Mouse (Mus musculus) T-cell, adult 2 months (primary cell): ENCODE results near the gene Tm9sf2.
A peak's percentile ranks its signal among the peaks of the same experiment; 100 is the strongest.
"Not testable (repeated sequence)": the region's sequence is repeated elsewhere in the genome, so short reads cannot be mapped to it uniquely, and the experiment has no call there.

Experiments
- DNase-seq: peaks from one replicate; pipeline ENCODE4 v3.0.0; 2022; ENCODE audit warnings: low spot score

The Tm9sf2 gene

DNA sequence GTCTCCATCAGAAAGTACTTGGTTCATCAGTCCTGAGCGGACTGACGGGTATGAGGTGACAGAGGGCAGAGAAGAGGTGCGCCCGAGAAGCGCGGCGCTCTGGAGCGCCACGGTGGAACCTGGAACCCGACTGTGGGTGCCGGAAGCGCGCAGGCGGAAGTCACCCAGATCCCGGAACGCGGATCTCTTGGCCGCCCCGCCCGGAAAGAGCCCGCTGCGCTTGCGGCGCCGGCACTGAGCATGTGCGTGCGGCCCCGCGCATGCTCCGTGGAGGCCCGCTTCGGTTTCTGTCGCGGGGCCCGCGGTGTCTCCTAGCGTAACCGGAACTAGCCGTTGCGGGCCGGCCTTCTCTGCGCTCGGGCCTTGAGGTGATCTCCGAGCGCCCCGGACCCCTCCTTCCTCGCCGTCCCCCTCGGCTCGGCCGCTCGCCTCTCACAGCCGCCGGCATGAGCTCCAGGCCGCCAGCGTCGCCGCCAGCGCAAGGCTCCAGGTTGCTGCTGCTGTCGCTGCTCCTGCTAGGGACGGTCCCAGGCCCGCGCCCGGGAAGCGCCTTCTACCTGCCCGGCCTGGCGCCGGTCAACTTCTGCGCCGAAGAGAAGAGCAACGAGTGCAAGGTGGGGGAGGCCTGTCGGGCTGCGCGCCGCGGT, at the start of gene Tm9sf2:
Gene Tm9sf2, plus strand, starts transcription at position 217 of the 647 bp plus-strand sequence.
- DNase-seq, result peak; percentile 96

DNA sequence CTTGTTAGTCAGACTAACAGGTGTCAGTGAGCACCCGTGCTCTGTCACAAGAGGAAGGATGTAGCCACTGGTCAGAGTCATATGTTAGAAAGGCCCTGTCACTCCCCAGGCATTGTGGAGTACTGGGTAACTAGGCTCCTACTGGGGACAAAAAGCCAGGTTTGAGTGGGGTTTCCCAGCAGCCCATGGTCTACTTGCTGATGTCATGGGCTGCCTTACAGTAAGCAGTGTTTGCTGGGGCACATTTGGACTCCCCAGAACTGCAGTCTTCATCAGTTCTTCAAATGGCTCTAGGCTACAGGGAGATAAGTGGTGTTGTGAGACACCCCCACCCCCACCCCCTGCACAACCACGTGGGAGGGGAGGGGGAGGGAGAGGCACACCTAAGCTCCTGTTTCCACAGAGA, 48.9 kb upstream of the Tm9sf2 start:
- peak; percentile 34 for DNase-seq

DNA sequence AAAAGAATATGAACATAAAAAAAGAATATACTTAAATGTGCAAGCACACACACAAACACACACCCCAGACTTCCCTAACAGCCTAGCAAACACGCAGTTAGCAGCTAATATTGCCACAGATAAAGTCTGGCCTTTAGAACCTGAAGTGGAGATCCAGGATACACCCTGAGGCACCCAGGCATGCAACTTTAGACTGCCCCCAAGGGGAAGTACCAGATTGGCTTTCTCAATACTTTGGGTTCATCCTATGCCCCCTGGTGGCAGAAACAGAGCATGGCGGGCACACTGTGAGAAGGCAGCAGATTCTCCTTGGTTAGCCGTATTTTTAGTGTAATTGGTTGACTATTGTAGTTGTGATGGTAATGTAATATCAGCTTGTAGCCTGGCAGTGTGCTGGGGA, 46.2 kb upstream of the Tm9sf2 start:
- DNase-seq, result peak; percentile 89

DNA sequence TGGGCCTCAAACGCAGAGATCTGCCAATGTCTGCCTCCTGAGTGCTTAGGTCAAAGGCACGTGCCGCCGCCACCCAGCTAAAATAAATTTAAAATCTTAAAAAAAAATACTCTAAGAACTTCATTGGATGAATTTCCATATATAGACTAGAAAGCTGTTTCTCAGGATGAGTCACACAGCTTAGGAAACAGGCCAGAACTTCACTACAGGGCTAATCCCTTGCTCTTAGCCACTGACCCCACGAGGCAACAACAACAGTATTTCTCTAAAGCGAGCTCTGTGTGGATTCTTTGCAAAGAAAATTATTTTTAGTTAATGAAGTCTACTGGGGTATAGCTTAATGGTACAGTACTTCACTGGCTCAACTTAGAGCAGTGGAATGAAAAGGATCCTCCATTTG, 45.5 kb upstream of the Tm9sf2 start:
- no peak for DNase-seq

DNA sequence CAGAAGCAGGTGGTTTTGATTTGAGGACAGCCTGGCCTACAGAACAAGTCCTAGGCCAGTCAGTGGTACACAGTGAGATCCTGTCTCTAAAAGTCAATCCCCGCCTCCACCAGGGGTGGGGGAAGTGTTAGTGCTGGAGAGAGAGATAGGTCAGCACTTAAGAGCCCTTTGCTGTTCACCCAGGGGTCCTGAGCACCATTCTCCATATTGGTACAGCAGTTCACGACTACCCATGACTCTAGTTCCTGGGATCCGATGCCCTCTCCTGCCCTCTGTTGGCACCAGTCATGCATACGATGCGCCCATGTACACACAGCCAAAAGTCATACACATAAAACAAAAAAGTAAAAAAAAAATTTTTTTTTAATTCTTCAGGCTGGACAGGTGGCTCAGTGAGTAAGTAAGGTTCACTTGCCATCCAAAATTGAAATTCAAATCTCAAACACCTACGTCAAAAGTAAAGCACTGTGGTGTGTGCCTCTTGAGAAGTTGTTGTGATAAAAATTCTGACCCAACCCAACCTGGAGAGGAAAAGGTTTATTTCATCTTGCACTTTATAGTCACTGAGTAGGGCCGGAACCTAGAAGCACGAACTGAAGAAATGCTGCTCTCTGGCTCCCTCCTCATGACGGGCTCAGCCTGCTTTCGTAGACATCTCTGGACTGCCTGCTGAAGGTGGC, 44.3 kb upstream of the Tm9sf2 start:
- peak; percentile 66 for DNase-seq

DNA sequence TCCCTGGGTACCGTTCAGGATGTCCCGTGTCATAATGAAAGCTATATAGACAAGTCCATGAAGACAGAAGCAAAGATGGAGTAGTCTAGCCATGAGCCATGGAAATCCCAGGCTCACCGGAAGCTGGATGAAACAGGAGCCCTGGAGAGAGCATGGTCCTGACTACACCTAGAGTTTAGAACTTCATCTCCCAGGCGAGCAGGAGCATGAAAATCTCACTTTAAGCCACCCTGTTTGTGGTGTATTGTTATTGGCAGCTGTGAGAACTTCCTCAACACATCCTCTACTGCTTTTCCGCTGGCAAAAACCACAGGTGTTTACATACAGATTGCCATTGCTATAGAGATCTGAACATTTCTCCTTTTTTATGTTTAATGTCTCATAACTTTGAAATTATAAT, 43.2 kb upstream of the Tm9sf2 start:
- peak; percentile 75 for DNase-seq

DNA sequence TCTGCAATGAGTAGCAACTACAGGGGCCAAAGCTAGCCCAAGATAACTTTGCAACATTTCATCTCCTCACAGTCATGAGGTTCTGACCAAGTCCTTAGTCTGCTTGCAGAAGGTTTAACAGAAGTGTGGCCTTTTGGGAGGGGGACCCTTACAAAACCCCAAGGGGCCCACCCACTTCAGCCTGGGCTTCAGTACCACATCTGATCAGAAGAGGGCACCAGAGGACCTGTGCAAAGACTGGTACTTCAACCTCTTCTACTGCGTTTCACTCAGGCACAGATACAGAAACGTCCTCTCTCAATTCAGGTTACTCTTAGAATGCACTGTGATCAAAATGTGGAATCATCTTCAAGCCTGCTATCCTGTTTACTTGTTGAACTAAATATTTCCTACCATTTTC, 42.3 kb upstream of the Tm9sf2 start:
- peak; percentile 74 for DNase-seq

DNA sequence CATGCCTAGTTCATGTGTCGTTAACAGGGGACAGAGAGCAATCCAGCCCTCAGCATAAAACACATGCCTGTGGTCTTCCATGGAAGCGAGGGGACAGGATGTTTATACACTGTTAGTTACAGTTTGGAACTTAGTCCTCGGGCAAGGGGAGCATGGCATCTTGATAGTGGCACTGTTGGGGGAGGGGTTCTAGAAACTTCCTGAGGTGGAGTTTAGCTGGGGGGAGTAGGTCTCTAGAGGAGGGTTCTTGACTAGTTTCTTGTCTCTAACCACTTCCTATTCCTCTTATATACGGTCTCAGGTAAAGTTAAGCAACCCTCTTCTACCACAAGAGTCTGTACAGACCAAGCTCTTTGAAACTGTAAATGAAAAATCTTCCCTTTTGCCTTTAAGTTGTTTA, 40.6 kb upstream of the Tm9sf2 start:
- DNase-seq, result peak; percentile 82

DNA sequence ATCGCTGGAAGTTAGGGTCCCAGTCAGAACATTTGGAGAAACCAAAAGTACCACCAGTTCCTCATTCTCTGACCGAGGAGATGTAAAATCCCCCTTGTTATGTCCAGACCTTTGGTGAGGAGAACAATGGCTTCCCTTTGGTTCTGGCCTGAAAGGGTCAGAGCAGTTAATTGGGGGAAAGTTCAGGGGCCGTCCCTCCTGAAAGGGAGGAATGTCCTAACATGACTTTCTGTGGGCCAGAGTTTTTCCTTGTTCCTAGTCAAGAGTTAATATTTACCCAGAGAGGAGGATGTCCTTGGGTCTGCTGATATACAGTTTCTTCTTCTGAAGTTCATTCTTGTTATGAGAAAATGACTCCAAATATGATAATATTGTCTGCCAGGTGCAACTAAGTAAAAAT, 38.8 kb upstream of the Tm9sf2 start:
- DNase-seq, result not testable (repeated sequence)

DNA sequence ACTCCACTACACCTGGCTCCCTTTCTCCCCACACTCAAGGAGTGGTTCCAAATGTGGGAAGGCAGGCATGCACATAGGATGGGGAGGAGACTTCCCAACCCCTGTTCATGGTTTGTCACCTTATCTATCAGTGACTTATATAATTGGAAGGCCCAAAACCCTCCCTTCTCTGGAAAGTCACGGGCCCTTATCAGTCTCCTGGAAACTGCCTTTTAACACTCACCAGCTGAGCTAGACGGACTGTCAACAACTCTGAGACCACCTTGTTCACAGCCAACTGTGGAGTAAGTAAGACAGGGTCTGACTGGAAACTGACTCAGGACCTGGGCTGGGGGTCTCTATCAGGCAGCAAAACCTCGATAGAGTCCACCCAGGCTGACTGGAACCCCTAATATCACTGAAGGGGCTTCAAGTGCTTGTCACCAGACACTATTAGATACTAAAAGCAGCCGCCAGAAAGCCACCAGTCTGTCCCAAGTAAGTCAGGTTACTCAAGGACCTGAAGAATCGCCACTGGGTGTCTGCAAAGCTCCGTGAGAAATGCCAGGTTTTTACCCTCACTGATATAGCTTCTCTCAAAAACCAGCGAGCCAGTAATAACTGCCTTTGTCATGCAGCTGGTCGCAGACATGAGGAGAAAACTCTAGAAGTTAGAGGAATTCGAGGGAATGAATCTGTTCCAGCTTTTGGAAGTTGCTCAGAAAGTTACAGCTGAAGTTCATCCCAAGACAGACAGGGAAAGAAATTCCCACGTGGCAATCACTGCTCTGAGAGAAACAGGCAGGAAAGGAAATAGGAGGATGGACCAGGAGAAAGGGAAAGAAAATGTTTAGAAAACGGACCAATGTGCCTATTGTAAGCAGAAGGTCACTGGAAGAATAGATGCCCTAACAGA, 37.8 kb upstream of the Tm9sf2 start:
- no peak for DNase-seq

DNA sequence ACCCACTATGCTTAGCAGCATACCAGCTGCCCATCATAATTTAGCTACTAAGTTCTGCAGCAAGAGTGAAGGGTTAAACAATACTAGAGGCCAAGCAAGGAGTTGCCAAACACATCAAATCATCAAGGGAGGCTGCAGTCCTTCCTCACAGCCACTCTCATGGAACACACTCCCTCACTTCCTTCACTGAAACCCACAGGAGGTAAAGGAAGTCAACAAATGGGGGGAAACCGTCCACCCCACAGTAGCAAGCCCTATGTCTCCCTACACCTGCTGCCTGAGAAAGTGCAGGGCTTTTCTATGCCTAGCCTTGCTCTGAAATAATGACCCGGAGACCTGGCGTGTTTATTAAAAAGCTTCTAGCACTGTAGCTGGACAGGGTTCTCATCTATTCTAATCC, 36.9 kb upstream of the Tm9sf2 start:
- DNase-seq, result peak; percentile 53

DNA sequence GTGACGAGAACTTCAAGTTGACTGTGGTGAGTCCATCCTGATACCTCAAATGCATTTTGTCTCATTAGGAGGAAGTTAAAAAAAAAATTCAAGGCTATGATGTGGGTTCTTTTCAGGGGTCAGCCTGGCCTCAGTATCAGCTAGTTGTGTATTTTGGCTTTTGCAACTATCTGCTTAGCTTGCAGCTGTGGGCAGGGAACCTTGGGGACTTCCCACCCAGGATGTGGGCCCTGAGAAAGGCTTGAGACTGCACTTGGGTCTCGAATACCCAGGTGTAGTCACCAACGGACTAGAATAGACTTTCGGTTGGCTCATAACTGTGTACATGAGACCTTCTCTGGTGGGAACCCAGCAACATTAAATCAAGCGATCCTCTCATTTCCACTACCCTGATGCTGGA, 33.4 kb upstream of the Tm9sf2 start:
- DNase-seq, result peak; percentile 59

DNA sequence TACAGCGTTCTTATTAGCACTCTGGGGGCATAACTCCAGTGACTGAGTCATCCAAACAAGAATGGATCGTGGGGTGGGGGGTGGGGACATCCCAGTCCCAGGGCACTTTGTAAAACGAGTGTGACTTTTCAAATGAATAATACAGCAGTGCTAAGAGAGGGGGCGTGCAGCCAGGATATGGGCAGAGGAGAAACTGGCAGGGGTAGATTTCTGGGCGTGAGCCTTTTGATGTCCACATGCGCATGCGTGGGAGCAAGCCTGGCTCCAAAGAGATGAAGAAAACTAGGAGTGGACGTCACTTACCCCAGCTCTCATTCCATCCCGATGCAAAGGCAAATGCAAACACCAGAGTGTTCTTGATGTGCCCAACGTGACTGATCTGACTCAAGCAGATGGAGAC, 32.5 kb upstream of the Tm9sf2 start:
- DNase-seq, result no peak

DNA sequence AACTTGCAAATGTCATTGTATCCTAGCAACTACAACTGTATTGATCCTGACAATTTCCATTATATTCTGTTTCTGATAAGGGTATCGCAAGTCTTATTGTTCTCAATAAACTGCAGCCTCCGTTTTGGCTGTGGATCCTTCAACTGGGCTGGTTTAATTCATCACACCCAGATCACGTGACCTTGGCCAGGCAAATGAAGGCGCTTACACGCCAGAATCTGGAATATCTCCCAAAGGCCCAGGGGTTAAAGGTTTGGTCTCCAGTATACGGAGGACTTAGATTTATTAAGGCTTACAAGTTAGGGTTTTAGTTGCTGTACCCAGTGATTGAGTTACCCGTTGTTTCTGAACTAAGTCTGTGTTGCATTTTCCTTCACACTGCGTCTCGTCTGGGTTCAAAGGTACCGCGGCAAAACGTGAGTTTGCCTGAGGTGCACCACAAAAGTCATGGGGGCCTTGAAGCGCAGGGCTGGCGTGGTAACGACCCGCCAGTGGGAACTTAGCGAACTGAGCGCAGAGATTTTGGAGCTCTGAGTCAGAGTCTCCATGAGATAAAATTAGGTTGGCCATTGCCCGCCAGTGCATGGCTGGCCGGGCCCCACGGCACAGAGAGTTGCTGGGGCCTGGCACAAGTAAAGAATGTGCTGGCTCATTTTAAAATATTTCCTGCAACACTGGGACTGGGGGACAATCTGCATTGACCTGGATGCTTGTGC, 31.2 kb upstream of the Tm9sf2 start:
- peak; percentile 69 for DNase-seq

DNA sequence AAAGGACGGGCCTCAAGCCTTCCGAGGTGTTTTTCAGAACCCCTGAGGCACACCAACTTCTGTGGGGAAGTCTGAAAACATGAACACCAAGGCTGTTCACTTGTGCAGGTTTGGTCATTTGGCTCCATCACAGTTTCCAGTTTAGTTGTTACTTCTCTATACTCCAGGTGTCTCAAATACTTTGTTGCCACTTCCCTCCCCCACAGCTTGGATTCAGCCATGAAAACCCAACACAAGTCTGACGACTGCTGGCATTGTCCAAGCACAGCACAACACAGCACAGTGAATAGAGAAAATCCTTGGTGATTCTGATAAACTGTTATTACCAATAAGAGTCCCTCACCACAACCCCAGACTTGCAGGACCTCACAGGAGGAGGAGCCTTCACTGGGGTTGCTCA, 29.8 kb upstream of the Tm9sf2 start:
- DNase-seq, result no peak

DNA sequence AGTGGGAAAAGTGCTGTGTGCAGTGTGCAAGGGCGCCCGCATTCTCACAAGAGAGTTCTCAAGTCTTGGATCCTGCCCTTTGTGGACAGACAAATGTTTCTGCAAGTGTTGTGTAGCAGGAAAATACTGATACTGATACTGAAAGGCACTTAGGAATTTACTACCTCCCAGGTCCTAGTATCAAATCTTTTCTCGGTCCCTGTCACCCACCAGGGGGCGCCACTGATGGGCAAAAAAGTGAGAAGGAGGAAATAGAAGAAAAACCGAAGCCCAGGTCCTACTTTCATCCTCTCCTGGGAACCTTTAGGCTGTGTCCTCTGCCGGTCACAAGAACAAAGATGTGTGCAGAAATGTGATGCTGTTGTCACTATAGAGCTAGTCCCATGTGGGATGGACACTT, 27.4 kb upstream of the Tm9sf2 start:
- peak; percentile 76 for DNase-seq

DNA sequence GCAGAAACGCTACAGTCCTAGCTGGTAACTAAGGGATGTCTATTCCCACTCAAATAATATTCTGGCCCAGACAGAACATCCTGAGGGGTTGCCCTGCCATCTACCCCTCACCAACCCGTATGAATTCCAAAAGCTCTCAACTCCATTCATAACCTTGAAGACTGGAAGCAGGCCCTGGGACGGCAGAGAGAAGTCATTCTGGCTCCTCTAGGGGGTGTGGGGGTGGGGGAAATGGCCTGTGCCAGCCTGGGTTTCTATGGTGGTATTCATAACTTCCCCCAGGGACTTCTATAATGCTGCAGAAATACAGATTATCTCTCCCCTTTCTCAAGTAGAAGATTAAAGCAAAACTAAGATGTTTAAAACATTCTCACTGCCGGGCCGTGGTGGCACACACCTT, 26.9 kb upstream of the Tm9sf2 start:
- DNase-seq, result no peak

DNA sequence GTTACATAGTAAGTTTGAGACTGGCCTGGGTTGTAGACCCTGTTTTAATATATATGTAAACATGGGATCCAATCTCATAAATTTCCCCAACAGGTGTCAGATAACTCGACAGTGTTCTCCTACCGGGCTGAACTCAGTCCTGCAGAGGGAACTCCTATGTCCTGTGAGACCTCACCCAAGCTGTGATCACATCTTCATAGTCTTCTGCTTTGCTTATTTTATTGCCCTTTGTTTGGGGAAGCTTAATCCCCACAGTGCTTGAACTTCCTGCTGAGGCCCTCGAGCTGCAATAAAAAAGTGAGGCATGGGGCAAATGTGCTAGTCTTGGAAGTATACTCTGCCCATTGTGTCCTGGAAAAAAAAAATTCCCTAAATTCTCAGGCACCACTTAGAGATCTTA, 25.5 kb upstream of the Tm9sf2 start:
- no peak for DNase-seq

DNA sequence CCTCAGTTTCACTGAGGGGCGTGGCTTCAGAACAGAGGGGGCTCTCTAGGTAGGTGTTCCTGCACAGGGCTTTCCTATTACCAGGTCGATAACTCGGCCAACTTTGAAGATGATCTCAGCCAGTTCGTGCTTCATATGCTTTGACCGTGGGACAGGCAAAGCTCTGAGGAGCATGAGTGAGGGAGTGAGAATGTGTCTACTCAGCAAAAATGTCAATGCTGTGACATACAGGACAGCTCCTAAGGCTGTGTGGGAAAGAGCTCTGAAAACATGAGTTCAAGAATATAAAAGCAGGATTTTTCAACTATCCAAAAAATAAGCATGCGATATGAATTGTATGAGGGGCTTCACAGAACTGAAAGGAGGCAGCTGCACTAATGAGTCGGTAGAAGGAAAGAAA, 23.3 kb upstream of the Tm9sf2 start:
- no peak for DNase-seq

DNA sequence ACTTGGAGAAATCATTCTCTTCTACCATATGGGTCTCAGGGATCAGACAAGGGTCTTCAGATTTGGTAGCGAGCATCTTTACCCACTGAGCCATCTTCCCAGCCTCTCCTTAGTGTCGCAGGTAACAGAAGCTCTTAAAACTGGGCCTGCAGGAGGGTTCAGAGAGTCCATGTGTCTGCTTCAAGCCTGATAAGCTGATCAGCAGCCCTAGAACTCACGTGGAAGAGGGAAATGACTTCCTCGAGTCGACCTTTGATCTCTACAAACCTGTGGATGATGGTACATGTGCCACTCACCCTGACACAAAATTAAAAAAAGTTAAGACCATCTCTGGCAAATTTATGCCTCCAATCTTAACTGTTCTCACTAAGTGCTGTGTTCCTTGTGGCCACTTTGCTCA, 18.9 kb upstream of the Tm9sf2 start:
- DNase-seq, result no peak

DNA sequence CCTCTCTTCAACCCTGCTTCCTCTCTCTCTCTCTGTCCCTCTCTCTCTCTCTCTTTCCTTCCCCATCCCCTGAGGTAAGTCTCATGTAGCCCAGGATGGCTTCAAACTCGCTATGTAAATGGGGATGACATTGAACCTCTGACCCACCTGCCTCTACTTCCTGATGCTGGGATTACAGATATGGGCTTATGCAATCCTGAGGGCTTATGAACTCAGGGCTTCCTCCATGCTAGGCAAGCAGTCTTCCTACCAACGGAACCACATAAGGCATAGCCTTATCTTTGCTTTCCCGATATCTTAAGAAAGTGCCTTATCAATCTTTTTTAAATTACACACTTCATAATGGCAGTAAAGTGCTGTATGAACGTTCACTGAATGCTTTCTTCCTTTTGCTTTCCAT, 14.5 kb upstream of the Tm9sf2 start:
- DNase-seq, result no peak

DNA sequence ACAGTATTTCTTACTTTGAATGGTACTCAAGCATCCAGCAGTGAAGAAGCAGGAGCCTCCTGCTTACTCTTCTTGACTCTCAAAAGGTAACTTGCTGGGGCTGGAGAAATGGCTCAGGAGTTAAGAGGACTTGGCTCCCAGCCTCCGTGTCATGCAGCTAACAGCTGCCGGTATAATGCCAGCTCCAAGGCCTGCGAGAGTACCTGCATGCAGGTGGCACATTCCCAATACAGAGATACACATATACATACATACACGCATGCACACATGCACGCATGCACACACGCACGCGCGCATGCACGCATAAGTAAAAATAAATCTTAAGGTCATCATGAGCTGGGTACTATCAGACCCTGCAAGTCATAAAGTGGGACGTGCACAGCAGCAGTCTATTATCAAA, 10.5 kb upstream of the Tm9sf2 start:
- DNase-seq, result no peak
